Mouse (Mus musculus) fibroblast of lung, adult 2 months (primary cell): ENCODE measurements at regions not wholly inside any gene's neighbourhood (a gene's known extent, or its start where the extent isn't known, plus 50 kb on each side); places are given as distances from the start of the nearest gene placed in this dataset.
A peak's percentile ranks its signal among the peaks of the same experiment; 100 is the strongest.

Experiments used
- DNase-seq: peaks from one replicate; pipeline ENCODE4 v3.0.0-alpha.2; 2011; ENCODE audit warnings: low read depth

DNA sequence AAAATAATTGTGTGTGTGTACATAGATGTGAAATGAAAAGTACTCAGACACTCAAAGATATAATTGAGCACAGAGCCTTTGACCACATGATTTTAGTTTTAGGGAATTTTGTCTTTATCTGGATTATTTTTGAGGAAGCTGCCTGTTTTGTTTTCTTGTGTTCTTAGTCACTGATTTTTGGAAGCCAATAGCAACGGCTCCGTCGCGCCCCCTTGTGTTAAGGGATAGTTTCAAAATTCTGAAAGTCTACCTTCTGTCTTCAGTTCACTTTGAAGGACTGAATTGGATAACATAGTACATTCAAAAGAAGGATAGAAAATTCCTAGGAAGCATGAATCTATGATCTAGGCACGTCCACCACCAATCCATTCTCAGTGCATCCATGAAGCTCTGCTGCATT lies 185.8 kb upstream of the Sash1 start:
- DNase-seq: peak; percentile 18

DNA sequence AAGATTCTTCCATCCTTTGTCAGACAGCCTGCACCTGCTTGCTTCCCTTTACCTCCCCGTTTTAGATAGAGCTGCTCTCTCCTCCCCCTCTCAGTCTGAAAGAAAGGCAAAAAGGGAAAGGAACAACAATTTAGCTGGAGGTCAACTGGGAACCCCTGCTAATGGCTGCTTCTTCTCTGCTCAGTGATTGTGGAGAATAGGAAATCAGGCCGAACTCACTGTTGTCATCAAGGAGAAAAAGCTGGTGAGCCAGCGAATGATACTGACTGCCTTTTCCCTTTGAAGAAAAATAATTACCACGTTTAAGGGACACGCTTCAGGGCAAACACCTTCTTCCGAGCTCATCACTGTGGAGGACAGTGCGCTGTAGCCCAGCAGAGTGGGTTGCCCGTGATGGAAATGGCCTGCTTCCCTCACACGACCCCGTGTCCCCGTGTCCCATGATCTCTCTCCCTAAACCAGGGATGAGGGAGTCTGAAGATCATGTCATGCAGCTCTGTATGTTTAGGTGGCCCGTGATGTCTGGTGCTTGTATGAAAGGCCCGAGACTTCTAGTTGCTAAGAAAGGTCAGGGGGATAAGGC lies 183.8 kb upstream of the Sash1 start:
- no peak for DNase-seq

DNA sequence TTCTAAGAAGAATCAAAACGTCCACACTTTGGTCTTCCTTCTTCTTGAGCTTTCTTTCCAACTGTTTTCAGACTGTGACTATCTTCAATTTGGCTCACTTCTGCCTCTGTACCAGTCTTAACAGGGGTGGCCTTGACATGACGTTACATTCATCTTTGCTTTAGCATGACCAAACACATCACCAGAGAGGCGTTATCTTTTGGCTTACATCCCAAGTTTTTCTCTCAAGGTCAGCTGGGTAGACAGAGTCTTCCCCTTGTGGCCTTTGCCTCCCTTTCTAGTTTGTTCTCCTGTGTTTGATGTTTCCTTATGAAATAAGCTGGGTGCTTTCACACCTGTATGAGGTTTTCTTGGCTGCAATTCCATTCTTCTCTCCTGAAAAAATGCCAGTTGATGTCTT lies 180.7 kb upstream of the Sash1 start:
- no peak for DNase-seq

DNA sequence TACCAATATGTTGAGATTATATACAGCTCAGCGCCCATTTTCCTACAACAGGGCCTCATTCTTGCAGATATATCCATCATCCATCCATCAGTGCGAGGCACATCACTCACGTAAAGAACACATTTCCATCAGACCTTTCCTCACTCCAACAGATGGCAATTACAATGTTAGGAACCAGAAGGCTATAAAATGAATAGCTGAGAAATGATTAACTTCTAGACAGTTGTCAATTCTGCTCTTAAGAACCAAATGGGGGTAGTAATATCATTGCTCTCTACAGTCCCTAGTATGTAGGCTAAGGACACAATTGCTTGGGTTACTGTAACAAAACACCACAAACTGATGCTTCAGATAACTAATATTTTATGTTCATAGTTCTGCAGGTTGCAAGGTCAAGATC lies 176.1 kb upstream of the Sash1 start:
- DNase-seq: no peak

DNA sequence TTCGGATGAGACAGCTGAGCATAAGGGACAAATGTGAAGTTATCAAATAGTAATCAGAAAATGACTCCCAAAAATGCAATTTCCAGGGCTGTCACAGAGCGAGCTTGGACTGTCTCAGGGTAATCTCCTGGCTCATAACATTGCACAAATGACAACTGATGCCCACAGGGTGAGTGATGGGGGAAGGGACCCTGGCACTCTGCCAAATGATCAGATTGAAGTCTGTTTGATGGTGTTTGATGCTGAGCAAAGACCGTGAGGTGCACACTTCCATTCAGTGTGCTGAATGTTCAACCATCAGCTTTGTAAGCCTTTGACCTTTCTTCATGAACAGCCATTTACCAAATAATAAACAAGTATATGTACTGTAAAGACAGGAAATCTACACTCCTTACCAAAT lies 169.4 kb upstream of the Sash1 start:
- no peak for DNase-seq

DNA sequence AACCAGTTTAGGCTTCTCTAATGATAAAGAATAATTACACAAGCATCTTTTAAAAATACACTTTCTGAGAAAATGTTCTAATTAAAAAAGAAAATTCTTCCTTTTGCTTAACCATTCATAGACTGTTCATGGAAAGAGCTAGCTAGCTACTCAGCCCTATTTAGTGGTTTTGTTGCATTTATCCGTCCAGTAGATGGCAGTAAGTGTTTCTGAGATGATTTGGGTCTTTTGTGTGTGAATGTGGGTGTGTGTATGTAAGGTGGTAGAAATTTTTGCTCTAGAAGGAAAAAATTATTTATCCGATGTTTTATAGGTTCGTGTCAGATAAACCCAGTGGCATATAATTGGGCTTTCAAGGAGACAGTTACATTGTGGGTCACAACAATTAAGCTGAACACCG lies 167.5 kb upstream of the Sash1 start:
- DNase-seq: peak; percentile 7

DNA sequence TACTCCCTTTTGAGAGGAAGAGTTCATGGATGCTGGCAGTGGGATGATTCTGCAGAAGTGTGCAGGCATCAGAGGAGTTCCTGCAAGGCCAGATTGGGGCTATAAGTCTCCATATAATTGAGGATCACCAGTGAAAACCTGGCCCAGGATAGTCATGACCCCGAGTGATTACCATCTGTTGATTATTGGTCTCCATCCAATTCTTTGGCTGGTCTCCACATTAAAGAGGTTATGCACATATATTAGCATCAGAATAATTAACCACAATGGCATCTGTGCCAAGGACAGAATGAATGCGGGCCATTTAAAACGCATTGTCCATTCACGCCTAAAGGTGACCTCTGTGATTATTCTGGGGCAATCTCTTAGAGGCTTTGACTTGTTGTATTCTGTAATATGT lies 161.5 kb upstream of the Sash1 start:
- DNase-seq: no peak

DNA sequence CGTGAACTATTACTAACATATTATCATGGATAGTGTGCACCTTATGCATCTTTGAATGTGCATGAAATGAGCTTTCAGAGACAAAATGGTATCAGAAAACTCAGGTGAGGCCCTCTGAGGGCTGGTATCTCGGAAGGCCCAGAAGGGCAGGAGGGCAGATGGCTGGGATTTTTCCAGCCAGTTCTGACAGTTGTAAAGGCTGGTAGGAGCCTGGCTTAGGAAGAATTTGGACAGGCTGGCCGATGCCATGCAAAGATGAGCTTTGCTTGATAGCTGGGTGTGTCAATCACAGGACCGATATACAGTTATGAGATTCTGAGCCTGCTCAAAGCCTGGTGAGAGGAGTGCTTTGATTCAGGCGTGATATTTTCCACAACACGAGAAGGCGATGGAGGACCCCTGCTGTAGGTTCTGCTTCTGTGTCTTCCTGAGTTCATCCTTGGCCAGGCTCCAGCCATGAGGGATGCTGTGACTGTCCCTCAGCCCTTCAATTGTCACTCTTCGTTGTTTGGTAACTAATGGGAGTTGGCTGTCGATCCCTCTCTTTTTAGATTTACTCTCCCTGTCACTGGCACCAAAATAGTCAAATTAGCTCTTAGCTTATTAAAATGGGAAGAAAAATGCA lies 159.0 kb upstream of the Sash1 start:
- no peak for DNase-seq

DNA sequence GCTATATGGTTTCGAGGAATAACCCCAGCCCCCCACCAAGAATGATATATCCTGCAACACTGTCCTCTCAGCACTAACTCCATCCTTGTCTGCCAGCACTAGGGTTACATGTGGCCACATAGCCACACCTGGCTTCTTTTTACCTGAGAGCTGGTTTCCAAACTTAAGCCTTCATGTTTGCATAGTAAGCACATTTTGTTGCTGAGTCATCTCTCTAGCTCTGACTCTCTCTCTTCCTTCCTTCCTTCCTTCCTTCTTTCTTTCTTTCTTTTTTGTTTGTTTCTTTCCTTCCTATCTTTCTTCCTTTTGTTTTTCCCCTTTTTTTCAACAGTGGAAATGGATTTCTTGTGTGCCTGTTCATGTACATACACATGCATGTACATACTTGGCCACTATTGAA lies 157.6 kb upstream of the Sash1 start:
- DNase-seq: no peak

DNA sequence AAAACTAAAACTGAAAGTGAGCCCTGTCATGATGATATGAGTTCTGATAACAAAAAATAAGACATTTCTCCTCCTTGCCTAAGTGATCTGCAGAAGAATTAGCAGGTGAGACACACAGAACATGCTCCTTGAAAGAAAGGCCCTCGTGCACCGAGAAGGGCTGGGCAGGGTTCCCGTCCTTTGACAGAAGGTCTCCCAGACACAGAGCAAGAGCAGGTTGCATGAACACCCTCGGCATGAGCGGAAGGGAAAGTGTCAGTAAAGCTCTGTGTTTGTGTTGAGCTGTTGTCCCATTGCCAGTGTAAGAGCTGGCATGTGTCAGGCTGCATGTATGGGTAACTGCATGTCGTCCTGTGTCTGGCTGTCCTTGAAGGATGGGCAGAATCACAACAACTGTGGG lies 144.6 kb upstream of the Sash1 start:
- DNase-seq: no peak

DNA sequence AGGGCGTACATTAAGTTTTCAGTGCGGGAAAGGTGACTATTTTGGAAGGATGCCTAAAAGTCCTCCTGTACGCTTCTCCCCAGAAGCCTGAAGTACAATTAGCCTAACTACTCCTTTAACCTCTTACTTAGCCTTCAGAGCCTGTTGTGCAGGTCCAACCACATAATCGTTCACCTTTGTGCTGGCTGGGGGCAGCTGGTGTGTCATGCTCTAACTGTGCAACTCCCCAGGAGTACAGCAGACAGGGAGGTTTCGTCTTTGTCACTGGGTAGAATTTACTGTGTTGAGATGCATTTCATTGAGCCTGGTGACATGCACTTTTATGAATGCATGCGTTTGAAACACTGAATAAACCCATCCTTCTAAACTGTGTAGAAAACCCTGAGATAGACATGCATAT lies 143.6 kb upstream of the Sash1 start:
- no peak for DNase-seq

DNA sequence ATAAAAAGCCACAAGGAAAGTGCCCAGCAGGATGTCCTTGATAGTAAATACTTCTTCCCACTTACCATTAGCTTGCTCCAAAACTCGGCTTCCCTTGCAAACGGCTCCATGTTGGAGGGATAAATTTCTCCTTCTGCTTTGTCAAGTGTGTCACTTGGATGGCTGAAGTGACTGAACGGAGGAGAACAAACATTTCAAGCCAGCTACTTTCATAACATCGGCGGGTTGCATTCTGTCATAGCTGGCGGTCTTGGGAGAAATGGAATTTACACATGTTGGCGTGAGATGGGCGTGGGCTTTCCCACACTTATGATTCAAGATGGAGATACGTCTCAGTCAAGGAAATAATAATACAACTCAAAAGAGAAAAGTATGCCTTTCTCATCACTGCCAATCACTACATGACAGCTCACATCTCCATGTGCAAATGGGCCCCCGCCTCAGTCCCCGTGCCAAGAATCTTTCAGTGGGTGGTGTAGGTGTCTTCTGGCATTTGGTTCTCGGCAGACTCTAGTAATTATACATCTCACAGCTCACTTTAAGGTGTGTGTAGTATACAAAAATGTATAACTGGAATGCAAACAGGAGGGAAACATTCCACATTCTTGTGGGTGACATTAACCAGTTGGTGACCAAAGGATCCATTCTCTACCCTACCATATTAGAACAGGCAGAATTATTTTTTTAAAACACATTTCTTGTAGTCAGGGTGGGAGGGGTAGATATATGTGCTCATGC lies 141.4 kb upstream of the Sash1 start:
- no peak for DNase-seq

DNA sequence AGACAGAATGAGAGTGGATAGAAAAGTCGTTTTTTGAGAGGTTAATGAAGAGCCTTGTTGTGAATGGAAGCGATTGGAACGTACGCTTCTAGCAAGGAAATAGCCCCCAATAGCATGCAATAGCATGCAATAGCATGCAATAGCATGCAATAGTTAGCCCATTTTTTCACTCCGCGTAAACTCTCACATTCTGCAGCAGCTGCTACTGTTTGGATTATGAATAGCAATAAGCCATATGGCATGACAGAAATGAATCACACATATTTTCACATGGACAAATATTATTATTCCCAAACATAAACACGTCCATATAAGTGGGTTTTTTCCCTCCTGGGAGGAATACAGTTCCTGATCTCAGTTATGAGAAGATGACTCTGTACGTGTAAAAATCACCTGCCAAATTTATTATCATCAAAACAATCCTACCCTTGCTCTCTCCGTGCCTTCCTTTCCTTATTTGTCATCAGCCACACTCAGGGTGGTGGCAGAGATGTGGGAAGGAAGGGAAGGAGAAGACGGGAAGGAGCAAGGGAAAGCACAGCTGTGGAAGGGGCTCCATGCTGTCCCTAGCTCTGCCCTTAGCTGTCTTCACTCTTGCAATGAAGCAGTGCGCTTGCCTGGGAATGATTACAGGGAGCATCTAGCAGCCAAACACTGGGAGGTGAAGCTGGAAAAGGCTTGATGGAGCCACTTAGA lies 129.1 kb upstream of the Sash1 start:
- no peak for DNase-seq

DNA sequence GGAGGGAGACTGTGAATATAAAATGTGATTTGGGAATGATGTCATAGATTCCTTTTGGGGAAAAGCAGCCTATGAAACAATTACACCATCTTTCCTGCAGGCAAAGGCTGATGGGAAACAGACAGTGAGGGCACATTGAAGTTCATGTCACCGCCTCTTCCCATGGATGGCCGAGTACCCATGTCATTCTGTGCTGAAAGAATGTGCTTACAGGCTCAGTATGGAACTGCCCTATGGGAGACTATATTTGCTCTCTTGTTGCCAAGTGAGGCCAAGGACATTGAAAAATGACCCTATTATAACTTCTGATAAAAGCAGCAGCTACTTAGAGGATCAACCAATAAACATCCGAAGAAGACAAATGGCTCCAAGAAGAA lies 127.7 kb upstream of the Sash1 start:
- DNase-seq: no peak

DNA sequence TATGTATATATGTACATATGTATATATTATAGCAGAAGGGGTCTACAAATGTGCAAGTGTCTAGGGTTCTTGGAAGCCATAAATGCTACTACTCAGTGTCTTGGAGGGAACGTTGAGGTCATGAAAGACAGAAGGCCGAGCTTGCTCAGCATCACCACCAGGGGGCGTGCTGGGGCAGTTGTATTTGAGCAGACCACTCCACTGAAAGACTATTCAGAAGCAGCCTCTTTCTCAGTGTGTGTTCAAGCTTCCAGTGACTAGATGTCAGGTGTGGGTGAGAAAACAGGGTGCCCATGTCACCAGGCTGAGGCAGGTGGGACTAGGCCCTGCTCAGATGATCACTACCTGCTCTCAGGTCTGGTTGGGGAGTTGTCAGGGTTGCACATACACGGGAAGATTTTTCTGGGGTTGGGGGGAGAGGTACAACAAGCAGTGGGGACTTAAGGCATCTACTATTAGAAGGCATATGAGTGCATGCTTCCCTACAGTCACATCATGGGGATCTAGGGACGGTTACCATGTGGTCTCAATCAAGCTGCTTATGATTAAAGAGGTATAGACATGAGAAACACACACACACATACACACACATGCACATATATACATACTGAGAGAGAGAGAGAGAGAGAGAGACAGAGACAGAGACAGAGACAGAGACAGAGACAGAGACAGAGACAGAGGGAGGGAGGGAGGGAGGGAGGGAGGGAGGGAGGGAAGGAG lies 127.1 kb upstream of the Sash1 start:
- DNase-seq: no peak

DNA sequence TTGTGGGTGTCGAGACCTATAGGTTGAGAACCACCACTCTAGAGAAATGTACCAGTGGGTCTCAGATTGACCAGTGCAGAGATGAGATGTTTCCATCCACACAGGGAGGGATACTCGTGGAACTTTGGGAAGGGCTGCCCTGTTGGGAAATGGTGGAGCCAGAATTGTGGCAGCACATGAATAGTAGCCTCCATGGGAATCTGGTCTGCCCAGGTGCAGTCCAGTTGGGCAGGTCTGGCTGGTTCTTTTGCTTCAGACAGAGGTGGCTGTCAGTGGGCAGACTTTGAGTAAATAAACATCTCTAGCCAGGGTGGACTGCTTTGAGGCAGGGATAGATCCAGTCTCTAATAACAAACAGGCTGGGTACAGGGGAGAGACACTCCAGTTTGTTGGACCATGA lies 126.0 kb upstream of the Sash1 start:
- DNase-seq: no peak

DNA sequence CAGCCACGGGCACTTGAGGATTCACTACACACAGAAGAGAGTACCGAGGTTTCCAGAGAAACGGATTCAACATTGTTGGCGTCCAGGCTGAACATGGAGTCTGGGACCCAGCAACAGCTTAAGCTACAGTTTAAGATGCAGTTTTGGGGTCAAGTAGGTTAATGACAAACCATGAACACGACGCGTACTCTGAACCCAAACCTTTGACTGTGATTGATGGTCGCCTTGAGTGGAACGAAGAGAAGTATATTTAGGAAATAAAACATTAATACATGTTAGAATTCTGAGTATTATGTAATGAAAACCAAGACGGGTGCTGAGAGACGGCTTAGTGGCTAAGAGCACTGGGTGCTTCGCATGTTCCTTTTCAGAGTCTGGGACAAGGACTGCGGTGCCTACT lies 124.3 kb upstream of the Sash1 start:
- no peak for DNase-seq

DNA sequence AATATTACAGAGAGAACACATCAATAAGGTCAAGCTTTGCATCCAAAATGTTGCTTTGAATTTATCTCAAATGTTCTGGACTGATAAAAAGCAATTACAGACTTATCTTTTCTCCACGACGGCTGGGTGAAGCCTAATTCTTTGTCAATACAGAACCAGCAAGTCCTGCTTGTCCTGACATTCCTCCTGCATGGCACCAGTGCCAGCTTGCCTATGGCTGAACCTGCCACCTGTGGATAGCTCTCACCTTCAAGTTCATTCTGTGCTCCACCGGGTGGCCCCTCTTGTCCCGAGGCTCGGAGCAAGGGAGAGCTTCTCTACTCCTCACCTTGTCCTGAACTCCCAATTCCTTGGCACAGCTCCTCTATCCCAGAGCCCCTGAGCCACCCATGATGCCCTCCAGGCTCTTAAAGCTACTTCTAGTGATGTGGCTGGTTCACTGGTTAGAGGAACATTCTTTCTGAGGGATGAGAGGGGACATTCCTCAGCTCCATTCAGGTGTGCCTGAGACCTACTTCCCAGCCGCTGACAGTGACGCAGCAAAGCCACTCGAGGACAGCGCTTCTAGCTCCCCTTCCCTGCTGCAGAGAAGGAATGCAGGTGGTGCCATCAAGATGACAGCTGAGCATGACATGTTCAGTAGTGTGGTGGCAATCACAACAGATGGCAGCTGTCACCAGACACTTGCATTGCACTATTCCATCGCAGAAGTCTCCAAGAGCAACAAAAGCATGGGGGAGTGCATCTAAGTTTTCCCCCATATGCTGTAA lies 119.5 kb upstream of the Sash1 start:
- DNase-seq: no peak

DNA sequence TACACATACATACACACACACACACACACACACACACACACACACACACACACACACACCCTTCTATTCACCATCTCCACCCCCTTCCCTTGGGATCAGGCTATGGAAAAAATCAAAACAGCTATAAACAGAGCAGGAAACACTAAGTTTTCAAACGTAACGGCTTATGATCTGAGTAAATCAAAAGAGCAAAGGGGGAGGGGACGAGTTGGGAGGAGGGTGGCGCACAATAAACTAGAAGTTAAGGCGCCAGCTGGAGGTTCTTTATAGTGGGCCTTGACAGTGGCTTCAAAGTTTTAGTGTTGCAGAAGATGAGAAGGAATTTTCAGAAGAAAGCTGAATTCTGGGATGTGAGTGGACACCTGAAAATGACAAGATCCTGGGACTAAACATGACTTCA lies 116.4 kb upstream of the Sash1 start:
- DNase-seq: no peak

DNA sequence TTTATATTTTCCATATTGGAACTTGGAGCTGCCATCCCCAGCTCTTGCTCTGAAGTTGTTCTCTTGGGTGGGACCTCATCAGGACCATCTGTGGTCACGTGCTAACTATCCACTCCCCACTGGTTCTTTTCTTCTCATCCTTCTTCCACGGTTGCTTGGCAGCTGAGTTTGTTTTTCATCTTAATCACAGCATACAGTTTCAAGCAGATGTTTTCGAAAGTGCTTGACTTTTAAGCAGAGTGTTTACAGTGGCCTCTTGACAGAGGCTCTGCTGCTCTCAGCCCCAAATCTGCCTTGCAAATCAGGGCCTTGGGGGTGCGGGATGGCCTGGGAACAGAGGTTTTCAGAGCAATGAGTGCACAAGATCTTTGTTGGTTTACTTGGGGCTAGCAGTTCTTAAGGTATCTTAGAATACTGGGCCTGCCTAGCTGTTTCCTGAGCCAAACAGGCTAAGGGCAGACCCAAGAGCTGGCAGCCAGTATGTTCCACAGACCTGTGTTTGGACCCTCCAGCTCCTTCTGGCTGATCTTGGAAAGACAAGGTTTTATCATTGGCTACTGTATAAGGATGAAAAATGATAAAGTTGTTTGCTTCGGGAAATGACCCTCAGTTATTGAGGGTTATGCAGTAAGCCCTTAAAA lies 113.0 kb upstream of the Sash1 start:
- DNase-seq: peak; percentile 54

DNA sequence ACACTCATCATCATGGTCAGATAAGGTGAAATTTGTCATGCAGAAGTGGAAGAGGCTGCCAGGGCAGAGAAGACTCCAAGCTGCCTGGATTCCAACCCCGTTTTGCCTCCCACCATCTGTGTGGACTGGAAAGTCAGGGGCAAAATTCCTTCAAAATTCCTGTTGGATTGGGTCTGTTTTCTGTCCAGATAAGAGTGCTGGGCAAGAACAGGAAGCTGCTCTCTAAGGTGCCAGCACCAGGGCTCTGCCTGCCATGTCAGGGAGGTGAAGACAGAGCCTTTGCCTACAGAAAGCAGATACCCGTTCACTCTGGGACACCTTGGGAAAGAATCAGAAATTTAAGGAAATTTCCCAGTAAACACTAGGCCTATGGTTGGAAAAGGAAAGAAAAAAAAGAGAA lies 112.5 kb upstream of the Sash1 start:
- DNase-seq: no peak
